Mouse (Mus musculus) spleen, adult 2 months (tissue): ENCODE data around the gene Natd1.

Experiments used
- CTCF ChIP-seq: fragments of 200-500 bp; IDR thresholded peaks from 2 replicates; pipeline ENCODE4 v1.5.1; 2011; ENCODE audit warnings: mild to moderate bottlenecking, inconsistent platforms; ENCODE audit not compliant: insufficient read depth, insufficient read length, insufficient replicate concordance; ENCODE audit errors: extremely low read depth
- POLR2A ChIP-seq: fragments of 200-500 bp; IDR thresholded peaks from 2 replicates; pipeline ENCODE4 v1.6.1; 2011; ENCODE audit warnings: low read depth, low read length, inconsistent platforms

GRCm38 (mm10) chr11:60952986-60953385, 38.4 kb upstream of the Natd1 start:
- no peak for TF ChIP-seq CTCF
- TF ChIP-seq POLR2A: no peak
